Mouse (Mus musculus) thymus, adult 2 months (tissue): ENCODE measurements at regions not wholly inside any gene's neighbourhood (a gene's known extent, or its start where the extent isn't known, plus 50 kb on each side); places are given as distances from the start of the nearest gene placed in this dataset.

ENCODE experiments used
- DNase-seq: peaks from one replicate; pipeline ENCODE4 v3.0.0; 2021
- H3K27ac ChIP-seq: fragments of 200-500 bp; 2 replicates; pipeline ENCODE4 v1.5.1; 2012; ENCODE audit warnings: low read length, control low read depth; ENCODE audit not compliant: control insufficient read depth, insufficient read depth
- H3K27me3 ChIP-seq: fragments of 200-500 bp; 2 replicates; pipeline ENCODE4 v1.6.1; 2012; ENCODE audit warnings: mild to moderate bottlenecking, low read length, moderate library complexity, mixed read lengths; ENCODE audit not compliant: control insufficient read depth, insufficient read depth
- H3K36me3 ChIP-seq: fragments of 200-500 bp; 2 replicates; pipeline ENCODE4 v1.6.1; 2012; ENCODE audit warnings: mild to moderate bottlenecking, low read length, moderate library complexity; ENCODE audit not compliant: control insufficient read depth, insufficient read depth
- H3K4me1 ChIP-seq: fragments of 200-500 bp; replicated peaks from 2 replicates; pipeline ENCODE4 v1.6.1; 2012; ENCODE audit warnings: low read length; ENCODE audit not compliant: control insufficient read depth, insufficient read depth
- H3K4me3 ChIP-seq: fragments of 200-500 bp; 2 replicates; pipeline ENCODE4 v1.5.1; 2012; ENCODE audit warnings: mild to moderate bottlenecking, low read length, control low read depth, moderate library complexity; ENCODE audit not compliant: control insufficient read depth, insufficient read depth
- CTCF ChIP-seq: fragments of 200-500 bp; IDR thresholded peaks from 2 replicates; pipeline ENCODE4 v1.5.1; 2012; ENCODE audit warnings: mild to moderate bottlenecking, control low read depth, low read length, moderate library complexity, borderline replicate concordance; ENCODE audit not compliant: control insufficient read depth, poor library complexity, insufficient read depth; ENCODE audit errors: extremely low read depth
- POLR2A ChIP-seq: fragments of 200-500 bp; IDR thresholded peaks from 2 replicates; pipeline ENCODE4 v1.6.1; 2012; ENCODE audit warnings: mild to moderate bottlenecking, low read length, control low read depth, moderate library complexity; ENCODE audit not compliant: control insufficient read depth, poor library complexity, insufficient read depth; ENCODE audit errors: extremely low read depth
- WGBS: fragments of 180-500 bp; shearing (Covaris S2); methylation state at CpG from one replicate; pipeline ENCODE4 v1.1.7; 2018; 5-methylcytosine and 5-hydroxymethylcytosine counted together

- Histone ChIP-seq H3K36me3 (no peaks in the 10 kb centered on the region), H3K4me1 (no peaks in the 10 kb centered on the region), H3K4me3 (no peak overlapping the region), H3K27ac (no peak overlapping the region), H3K27me3 (no peaks in the 10 kb centered on the region)
- DNase-seq: no peak
- WGBS: 62% methylated on average over 2 of the region's 2 CpGs
- TF ChIP-seq POLR2A (no peak), CTCF (no peak)
Measured at GRCm38 (mm10) chr14:24945716-24946115, 458.8 kb downstream of the Rps24 start.

- 90% methylated on average over 5 of the region's 5 CpGs for WGBS
- Histone ChIP-seq H3K4me1 (no peaks in the 10 kb centered on the region), H3K4me3 (no peak overlapping the region), H3K36me3 (no peaks in the 10 kb centered on the region), H3K27me3 (no peaks in the 10 kb centered on the region), H3K27ac (no peak overlapping the region)
- TF ChIP-seq POLR2A: no peak
- TF ChIP-seq CTCF: no peak
- no peak for DNase-seq
Measured at GRCm38 (mm10) chr14:24947084-24947483, 460.2 kb downstream of the Rps24 start.

DNA sequence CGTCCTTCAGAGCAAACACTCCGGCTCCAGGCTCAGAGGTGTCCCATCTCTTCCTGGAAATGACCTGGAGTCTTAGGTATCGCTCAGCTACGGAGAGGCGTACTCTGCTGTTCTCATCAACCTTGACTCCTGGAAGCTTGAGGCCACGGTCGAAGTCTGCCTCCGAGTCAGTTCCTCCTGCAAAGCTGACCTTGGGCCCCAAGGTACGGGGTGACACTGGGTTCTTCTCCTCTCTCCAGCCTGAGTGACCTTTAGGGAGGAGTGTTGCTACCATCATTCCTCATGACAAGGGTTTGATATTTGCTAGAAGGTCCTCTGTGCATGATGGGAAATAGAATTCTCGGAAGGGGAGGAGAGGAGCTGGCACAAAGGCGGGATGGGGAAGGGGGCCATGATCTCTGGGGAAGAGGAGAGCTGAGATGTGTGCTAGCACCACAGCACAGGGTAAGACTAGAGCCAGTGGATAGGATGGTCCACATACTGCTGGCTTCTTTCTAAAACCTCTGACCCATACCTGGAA is 469.0 kb downstream of the Rps24 start:
- H3K27ac ChIP-seq: no peak overlapping the region
- no peak for DNase-seq
- no peaks in the 10 kb centered on the region for H3K27me3 ChIP-seq
- WGBS: 79% methylated on average over 11 of the region's 11 CpGs
- H3K4me3 ChIP-seq: no peak overlapping the region
- H3K4me1 ChIP-seq: peaks cover 5% of the 10 kb centered on the region; the same call in 1 of the 2 replicates
- no peak for TF ChIP-seq POLR2A
- TF ChIP-seq CTCF: no peak
- H3K36me3 ChIP-seq: no peaks in the 10 kb centered on the region

DNA sequence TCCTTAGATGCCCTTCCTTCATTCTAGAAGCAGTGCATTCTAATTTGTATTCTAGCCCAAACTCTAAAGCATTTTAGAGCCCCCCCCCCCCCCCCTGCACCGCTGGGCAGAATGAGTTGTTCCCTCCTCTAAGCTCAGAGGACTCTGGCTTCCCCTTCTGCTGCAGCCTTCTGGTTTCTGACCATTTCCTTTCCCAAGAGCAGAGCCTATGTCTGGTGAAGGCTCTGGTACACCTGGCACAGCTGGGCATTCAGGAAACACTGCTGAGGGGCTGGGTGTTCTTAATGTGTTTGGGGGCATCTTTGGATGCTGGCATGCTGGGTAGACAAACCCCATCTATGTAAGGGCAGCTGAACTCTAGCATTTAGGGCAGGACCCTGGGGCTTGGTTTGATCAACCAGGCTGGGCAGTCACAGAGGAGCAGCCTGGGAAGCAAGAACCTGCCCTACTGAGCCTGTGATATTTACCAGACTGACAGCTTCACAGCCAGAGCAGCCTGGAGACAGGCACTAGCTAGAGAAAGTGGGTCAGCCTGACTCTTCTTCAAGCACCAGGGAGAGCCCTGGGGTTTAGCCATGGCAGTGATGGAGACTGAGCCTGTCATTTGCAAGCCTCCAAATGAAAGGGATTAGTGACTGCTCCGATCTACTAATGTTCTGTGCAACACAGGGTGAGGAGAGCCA is 469.7 kb downstream of the Rps24 start:
- Histone ChIP-seq H3K27me3 (no peaks in the 10 kb centered on the region), H3K27ac (no peak overlapping the region), H3K4me1 (peaks cover 5% of the 10 kb centered on the region; the same call in 1 of the 2 replicates), H3K4me3 (no peak overlapping the region), H3K36me3 (no peaks in the 10 kb centered on the region)
- TF ChIP-seq POLR2A (no peak), CTCF (no peak)
- DNase-seq: no peak
- WGBS: 43% methylated on average over 2 of the region's 2 CpGs

- no peak for TF ChIP-seq POLR2A
- TF ChIP-seq CTCF: no peak
- no peak overlapping the region for H3K27ac ChIP-seq
- no peaks in the 10 kb centered on the region for H3K27me3 ChIP-seq
- peaks cover 5% of the 10 kb centered on the region; the same call in 1 of the 2 replicates for H3K4me1 ChIP-seq
- no peak for DNase-seq
- H3K4me3 ChIP-seq: no peak overlapping the region
- WGBS: 69% methylated on average over 4 of the region's 4 CpGs
- no peaks in the 10 kb centered on the region for H3K36me3 ChIP-seq
Measured at GRCm38 (mm10) chr14:24957392-24957791, 470.5 kb downstream of the Rps24 start.

GRCm38 (mm10) chr14:24958821-24959220 is 471.9 kb downstream of the Rps24 start:
- Histone ChIP-seq H3K27me3 (no peaks in the 10 kb centered on the region), H3K27ac (no peak overlapping the region), H3K4me1 (peaks cover 5% of the 10 kb centered on the region; the same call in 1 of the 2 replicates), H3K4me3 (no peak overlapping the region), H3K36me3 (no peaks in the 10 kb centered on the region)
- TF ChIP-seq POLR2A (no peak), CTCF (no peak)
- 94% methylated on average over 4 of the region's 4 CpGs for WGBS
- no peak for DNase-seq
